Comparison of ENCODE assay signal across 10 mouse cellular contexts in genomic region chr1:40874456-40875375, GRCm38 (mm10).
DNase-seq lines count a peak whose midpoint lies in the region; ATAC-seq lines count a peak whose summit lies in the region.
"Had no signal": no experiment of that assay in that cellular context is flagged by ENCODE, and none has a peak within 500 bp of the region (broad histone marks: within the 10 kb centered on the region; RNA-seq: fewer than 3 reads in every experiment).

No protein-coding gene starts in this region.

- intact Hi-C loops in heart, postnatal 25 days (cut with DNase I) = no loop called here
- intact Hi-C loops in heart, postnatal 14 days (cut with DNase I) = loop anchor here (5.0 kb wide), 1 partner anchor 1838 kb away; no protein-coding TSS in a partner anchor

- no peak for ATAC-seq in megakaryocyte-erythroid progenitor cell, adult 5-6 weeks (replicated peaks; ENCODE audit: low FRiP score, low TSS enrichment, poor library complexity, severe bottlenecking)

- DNase-seq in heart, adult 11 months = peak; percentile 87
- DNase-seq in heart, postnatal 25 days (ENCODE audit: low spot score) = no peak
- DNase-seq in 416B (ENCODE audit: low read depth) = peak; percentile 16
- DNase-seq in gastrocnemius, adult 8-10 months (ENCODE audit: low spot score in 2 of 2) = peak; percentile 10 to 28
- DNase-seq in heart, postnatal 14 days = peak; percentile 4 to 20
- DNase-seq in kidney, adult 18-20 months = no peak
- no peak for DNase-seq in cerebellum, postnatal 36 days
- DNase-seq: kidney, postnatal 10 days; left cerebral cortex, postnatal 4 days had no signal

Comparison
In these comparisons a context has a peak if more than half of its experiments do, and no peak if none do; other contexts are left out.
1. DNase-seq: peak in heart, adult 11 months (single experiment), 416B (single experiment), gastrocnemius, adult 8-10 months (2 of 2) and heart, postnatal 14 days (2 of 2); none in heart, postnatal 25 days (single experiment), kidney, adult 18-20 months (single experiment) and cerebellum, postnatal 36 days (0 of 2).